Mouse (Mus musculus) C2C12 (cell line): ENCODE data around the gene Hjurp. TPM values are rescaled to one million over a fixed set of nuclear protein-coding genes. Genes with fewer than 3 reads are reported as not detected.
A peak's percentile ranks its signal among the peaks of the same experiment; 100 is the strongest.

Source experiments
- H3K27me3 ChIP-seq: one replicate; pipeline ENCODE4 v1.6.1; 2011; ENCODE audit not compliant: control insufficient read depth, insufficient read depth, insufficient read length
- H3K36me3 ChIP-seq: one replicate; pipeline ENCODE4 v1.6.1; 2011; ENCODE audit not compliant: control insufficient read depth, insufficient read depth
- H3K4me3 ChIP-seq: one replicate; pipeline ENCODE4 v1.5.1; 2011; ENCODE audit warnings: mild to moderate bottlenecking, control low read depth; ENCODE audit not compliant: poor library complexity, insufficient read depth, severe bottlenecking
- H3K79me2 ChIP-seq: one replicate; pipeline ENCODE4 v1.6.1; 2011; ENCODE audit not compliant: control insufficient read depth, insufficient read depth
- H3K79me3 ChIP-seq: one replicate; pipeline ENCODE4 v1.6.1; 2011; ENCODE audit warnings: low read depth, control low read depth
- H3ac ChIP-seq: one replicate; pipeline ENCODE3; 2011; ENCODE audit warnings: low read depth; ENCODE audit not compliant: control insufficient read depth, insufficient read length
- CEBPB ChIP-seq: IDR thresholded peaks from one replicate; pipeline ENCODE4 v1.6.1; 2011; ENCODE audit warnings: low read depth, mild to moderate bottlenecking, control low read depth, moderate library complexity
- CTCF ChIP-seq: IDR thresholded peaks from one replicate; pipeline ENCODE4 v1.5.1; 2011; ENCODE audit not compliant: control insufficient read depth, insufficient read depth, insufficient read length
- FOSL1 ChIP-seq: IDR thresholded peaks from one replicate; pipeline ENCODE4 v1.8.0; 2011; ENCODE audit warnings: mild to moderate bottlenecking, low read length; ENCODE audit not compliant: poor library complexity, insufficient read depth, severe bottlenecking
- MAX ChIP-seq: IDR thresholded peaks from one replicate; pipeline ENCODE4 v1.6.1; 2011; ENCODE audit warnings: mild to moderate bottlenecking, control low read depth
- MYOD1 ChIP-seq: IDR thresholded peaks from one replicate; pipeline ENCODE4 v1.6.1; 2011; ENCODE audit warnings: low read depth; ENCODE audit not compliant: control insufficient read depth, insufficient read length
- MYOG ChIP-seq: IDR thresholded peaks from one replicate; pipeline ENCODE4 v1.6.1; 2011; ENCODE audit not compliant: control insufficient read depth, insufficient read length; ENCODE audit errors: extremely low read depth
- USF1 ChIP-seq: IDR thresholded peaks from one replicate; pipeline ENCODE4 v1.6.1; 2011; ENCODE audit warnings: low read depth, mild to moderate bottlenecking, control low read depth, moderate library complexity
- polyA plus RNA-seq: library from polyadenylated mRNA; unstranded; fragments of >200 nt; fragmentation: generic; extraction: Trizol; gene quantifications from one replicate; pipeline ENCODE4 v1.2.1, GENCODE M21; 2012; ENCODE audit warnings: missing spikeins

Gene Hjurp
- polyA plus RNA-seq, 1 experiment: 54.4 TPM

DNA sequence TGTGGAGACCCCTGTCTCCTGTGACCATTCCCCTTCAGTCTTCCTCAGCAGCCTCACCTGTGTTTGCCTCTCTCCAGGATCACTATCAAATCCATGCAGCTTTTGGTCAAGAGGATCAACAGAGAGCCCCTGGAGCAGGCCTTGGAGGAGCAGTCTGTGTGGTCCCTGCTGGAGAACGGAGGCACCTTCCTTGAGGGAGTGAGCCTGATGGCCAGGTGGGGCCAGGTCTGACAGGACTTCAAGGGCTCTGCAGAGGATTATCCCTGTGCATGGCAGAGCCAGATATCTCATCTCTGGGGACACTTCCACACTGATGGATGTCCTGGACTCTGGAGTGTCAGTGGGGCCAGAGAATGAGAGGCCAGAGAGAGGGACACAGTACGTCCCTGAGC, 22.0 kb downstream of the Hjurp start:
- no peak overlapping the region for H3K4me3 ChIP-seq
- TF ChIP-seq USF1 (no peak), MAX (no peak), MYOD1 (no peak), FOSL1 (no peak), CEBPB (no peak), CTCF (no peak), MYOG (no peak)

DNA sequence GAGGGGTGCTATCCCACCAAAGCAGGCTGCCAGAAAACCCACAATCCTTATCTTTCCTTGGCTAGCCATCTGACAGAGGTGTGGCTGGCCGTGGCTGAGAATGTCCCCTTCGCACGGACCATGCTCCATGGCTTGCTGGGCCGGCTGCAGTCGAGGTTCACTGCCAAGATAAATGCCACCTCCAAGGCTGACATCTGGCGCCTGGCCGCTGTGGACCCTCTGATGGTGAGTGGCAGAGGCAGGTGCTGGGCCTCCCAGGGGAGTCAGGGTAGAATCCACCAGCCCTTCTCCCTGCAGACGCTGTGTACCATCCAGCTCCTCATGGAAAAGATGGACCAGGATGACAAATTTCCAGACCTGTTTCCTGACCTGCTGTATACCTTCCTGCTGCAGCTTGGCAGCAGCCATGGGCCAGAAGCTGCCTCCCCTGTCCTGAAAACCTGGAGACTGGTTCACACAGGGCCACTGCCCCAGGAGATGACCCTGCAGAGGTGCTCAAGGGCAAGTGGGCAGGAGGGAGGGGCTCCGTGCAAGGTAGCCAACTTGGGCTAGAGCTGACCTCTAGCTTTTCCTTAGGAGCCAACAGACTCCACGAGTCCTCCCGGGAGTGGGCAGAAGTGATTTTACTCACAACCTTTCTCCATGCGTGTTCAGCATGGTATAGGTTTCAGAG, 22.5 kb downstream of the Hjurp start:
- no peaks in the 10 kb centered on the region for H3K36me3 ChIP-seq
- H3K27me3 ChIP-seq: peaks cover 6% of the 10 kb centered on the region
- no peaks in the 10 kb centered on the region for H3K79me3 ChIP-seq
- H3ac ChIP-seq: no peak overlapping the region
- H3K4me3 ChIP-seq: no peak overlapping the region
- TF ChIP-seq CTCF (no peak), MYOD1 (peak; percentile 99)
- H3K79me2 ChIP-seq: no peaks in the 10 kb centered on the region

More for the DNA sequence above, 22.0 kb downstream of the Hjurp start:
- Histone ChIP-seq H3K79me2 (no peaks in the 10 kb centered on the region), H3K27me3 (peaks cover 3% of the 10 kb centered on the region), H3ac (no peak overlapping the region), H3K79me3 (no peaks in the 10 kb centered on the region), H3K36me3 (no peaks in the 10 kb centered on the region)

DNA sequence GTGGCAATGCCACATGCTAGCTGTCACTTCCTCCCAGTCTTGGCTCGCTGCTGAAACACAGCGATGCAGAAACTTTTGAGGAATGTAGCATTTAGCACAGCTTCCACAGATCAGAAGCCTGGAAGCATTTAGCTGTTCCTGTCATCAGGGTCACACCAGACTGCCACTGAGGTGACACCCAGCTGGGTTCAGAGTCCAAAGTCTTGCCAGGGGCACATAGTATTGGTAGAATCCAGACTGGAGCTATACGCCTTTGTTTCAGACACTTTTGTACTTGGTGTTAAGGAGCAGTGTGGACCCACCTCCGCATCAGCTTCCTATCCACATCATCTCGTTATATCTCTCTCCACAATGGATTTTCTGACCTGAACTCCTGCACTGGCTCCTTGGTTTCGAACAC, 23.9 kb downstream of the Hjurp start:
- Histone ChIP-seq H3K79me3 (no peaks in the 10 kb centered on the region), H3K4me3 (no peak overlapping the region)
- TF ChIP-seq FOSL1 (no peak), USF1 (no peak), CTCF (no peak), MYOG (no peak), MAX (no peak), MYOD1 (no peak)

DNA sequence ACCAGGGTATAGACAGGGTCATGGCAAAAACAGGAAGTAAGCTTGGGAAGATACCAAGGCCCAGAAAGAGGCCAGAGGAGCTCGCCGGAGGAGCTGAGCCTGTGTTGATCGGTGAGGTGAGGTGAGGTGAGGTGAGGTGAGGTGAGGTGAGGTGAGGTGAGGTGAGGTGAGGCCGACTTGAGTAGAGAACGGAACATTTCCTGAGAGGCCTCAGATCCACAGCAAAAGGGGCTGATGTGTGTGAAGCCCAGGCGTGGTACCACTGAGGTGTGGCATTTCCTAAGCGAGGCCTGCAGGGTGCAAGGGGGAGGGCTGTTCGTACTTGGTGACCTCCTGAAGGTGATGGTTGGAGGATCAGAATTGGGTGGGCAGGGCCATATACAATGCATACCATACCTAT, 24.3 kb downstream of the Hjurp start:
- no peak overlapping the region for H3K4me3 ChIP-seq
- H3K79me2 ChIP-seq: no peaks in the 10 kb centered on the region
- H3ac ChIP-seq: no peak overlapping the region
- peaks cover 12% of the 10 kb centered on the region for H3K27me3 ChIP-seq
- no peaks in the 10 kb centered on the region for H3K79me3 ChIP-seq
- TF ChIP-seq MAX: no peak
- no peak for TF ChIP-seq CEBPB
- no peak for TF ChIP-seq MYOD1
- TF ChIP-seq FOSL1: no peak
- TF ChIP-seq CTCF: no peak
- TF ChIP-seq USF1: no peak
- TF ChIP-seq MYOG: no peak
- no peaks in the 10 kb centered on the region for H3K36me3 ChIP-seq

More for the DNA sequence above, 23.9 kb downstream of the Hjurp start:
- H3K36me3 ChIP-seq: no peaks in the 10 kb centered on the region
- H3K79me2 ChIP-seq: no peaks in the 10 kb centered on the region
- peaks cover 12% of the 10 kb centered on the region for H3K27me3 ChIP-seq
- no peak overlapping the region for H3ac ChIP-seq

DNA sequence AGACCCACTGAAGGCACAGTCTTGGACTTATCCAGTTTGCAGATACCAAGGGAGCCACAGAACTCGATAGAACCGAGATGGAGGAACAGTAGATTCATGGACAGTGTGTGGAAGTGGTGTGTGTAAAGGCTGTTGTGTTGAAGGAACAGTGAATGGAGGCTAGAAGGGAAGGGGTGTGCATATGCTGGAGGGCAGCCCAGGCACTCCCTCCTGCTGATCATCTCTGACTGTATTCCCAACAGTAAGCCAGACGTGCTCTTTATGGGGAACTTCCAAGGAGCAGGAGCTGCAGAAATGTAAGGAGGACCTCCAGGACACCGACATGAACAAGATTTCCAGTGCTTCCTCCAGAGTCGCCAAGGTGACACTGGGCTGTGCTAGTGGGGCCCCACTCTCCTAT, 27.4 kb downstream of the Hjurp start:
- Histone ChIP-seq H3K27me3 (peaks cover 17% of the 10 kb centered on the region), H3K79me2 (no peaks in the 10 kb centered on the region), H3ac (no peak overlapping the region), H3K36me3 (no peaks in the 10 kb centered on the region), H3K4me3 (no peak overlapping the region), H3K79me3 (no peaks in the 10 kb centered on the region)
- TF ChIP-seq CTCF (no peak), MYOD1 (no peak), MAX (no peak), CEBPB (no peak), USF1 (no peak), FOSL1 (no peak), MYOG (no peak)

DNA sequence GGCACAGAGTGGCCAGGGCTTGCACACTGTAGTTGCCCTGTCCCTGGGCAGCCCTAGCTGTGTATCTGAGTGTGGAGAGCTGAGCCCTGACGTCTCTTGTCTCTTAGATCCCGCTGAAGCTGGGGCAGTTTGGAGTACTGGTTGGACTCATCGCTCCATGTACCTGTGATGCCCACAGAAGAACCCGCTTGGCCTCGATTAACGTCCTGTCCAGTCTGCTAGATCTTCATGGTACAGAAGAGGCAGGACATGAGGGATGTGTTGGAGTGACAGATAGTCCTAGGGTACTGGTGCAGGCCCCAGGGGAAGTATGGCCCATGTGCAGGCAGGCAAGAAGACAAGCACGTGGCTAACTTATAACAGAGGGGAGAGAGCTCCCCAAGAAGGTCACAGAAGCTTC, 27.8 kb downstream of the Hjurp start:
- Histone ChIP-seq H3K36me3 (no peaks in the 10 kb centered on the region), H3ac (no peak overlapping the region), H3K79me3 (no peaks in the 10 kb centered on the region), H3K79me2 (no peaks in the 10 kb centered on the region), H3K4me3 (no peak overlapping the region), H3K27me3 (peaks cover 17% of the 10 kb centered on the region)
- TF ChIP-seq MAX (no peak), USF1 (no peak), CEBPB (no peak), CTCF (no peak), MYOD1 (no peak)
